Comparison of ENCODE assay signal across 8 mouse cellular contexts in the genomic region with DNA sequence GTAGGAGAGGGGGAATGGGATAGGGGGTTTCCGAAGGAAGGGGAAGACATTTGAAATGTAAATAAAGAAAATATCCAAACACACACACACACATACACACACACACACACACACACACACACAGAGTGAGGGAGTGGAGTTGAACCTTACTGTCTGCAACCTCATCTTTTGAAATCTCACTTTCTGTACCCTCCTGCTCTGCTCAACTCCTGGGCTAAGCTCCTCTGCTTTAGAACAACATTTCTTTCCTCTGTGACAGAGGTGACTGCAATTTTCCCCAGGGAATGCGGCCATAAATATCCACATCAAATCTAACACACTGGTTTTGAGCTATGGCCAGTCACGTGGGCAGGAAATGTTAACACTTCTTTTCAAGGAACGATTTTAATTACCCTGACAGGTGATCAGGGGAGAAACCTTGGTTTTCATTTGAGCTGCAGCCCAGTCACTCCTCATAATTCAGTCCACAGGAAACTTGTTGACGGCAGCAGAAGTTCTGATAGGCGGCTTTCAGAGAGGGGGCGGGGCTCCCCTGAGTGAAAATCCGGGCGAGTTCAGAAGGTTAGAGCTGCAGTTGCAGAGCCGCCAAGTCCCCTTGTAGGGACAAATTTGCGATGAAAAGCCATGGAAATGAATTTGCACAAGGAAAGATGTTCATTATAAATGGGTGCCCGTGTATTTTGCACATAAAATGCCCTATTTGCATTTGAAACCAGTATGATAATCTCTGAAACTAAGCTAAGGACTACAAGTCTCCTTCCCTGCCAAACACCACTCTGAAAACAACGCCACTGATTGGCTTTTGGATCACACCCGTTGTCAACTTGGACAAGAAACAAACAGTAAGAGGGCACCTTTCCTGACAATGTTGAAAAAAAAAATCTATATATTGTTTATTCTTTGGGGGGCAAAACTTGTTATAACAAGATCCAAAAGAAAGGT.
A peak's percentile ranks its signal among the peaks of the same experiment; 100 is the strongest.
DNase-seq lines count a peak whose midpoint lies in the region; ATAC-seq and TF ChIP-seq lines count a peak whose summit lies in the region.

No protein-coding gene starts in this region.

- DNase-seq in layer of hippocampus, postnatal 10 days (ENCODE audit: low spot score in 2 of 2), result peak; percentile 8 to 25
- DNase-seq in layer of hippocampus, adult 9-10 months (ENCODE audit: low spot score), result no peak
- peak; percentile 67 for DNase-seq in embryonic facial prominence, embryonic 10.5 days (ENCODE audit: low spot score)
- DNase-seq in kidney, adult 2 months, result peak; percentile 71
- DNase-seq in lung, adult 2 months, result peak; percentile 19
- peak; percentile 67 for DNase-seq in retina, embryonic 14.5 days (ENCODE audit: low spot score)

- peak overlapping the region; percentile 57 for H3K4me2 ChIP-seq in heart, embryonic 12.5 days

- no peaks in the 10 kb centered on the region for H3K36me3 ChIP-seq in embryonic facial prominence, embryonic 10.5 days (replicated peaks)
- no peaks in the 10 kb centered on the region for H3K36me3 ChIP-seq in heart, embryonic 12.5 days
- no peaks in the 10 kb centered on the region for H3K36me3 ChIP-seq in kidney, adult 2 months (ENCODE audit: control insufficient read depth, insufficient read depth, low read length)

- TF ChIP-seq POLR2A in kidney, adult 2 months (IDR thresholded peaks at IDR 0.05; ENCODE audit: low read depth, low read length), result no peak
- TF ChIP-seq POLR2A in lung, adult 2 months (IDR thresholded peaks at IDR 0.05; ENCODE audit: borderline replicate concordance, extremely low read depth, low read depth, low read length), result no peak

- H3K27ac ChIP-seq in embryonic facial prominence, embryonic 10.5 days (replicated peaks), result no peak overlapping the region
- no peak overlapping the region for H3K27ac ChIP-seq in heart, embryonic 12.5 days (ENCODE audit: poor library complexity, severe bottlenecking)
- H3K27ac ChIP-seq in kidney, adult 2 months (ENCODE audit: insufficient read depth, low read depth, low read length), result no peak overlapping the region

- peaks cover 8% of the 10 kb centered on the region; the same call in 1 of the 2 replicates for H3K4me1 ChIP-seq in embryonic facial prominence, embryonic 10.5 days
- H3K4me1 ChIP-seq in heart, embryonic 12.5 days (replicated peaks), result peaks cover 3% of the 10 kb centered on the region; the same call in 1 of the 2 replicates
- H3K4me1 ChIP-seq in kidney, adult 2 months (ENCODE audit: control insufficient read depth, insufficient read depth, low read length), result peaks cover 3% of the 10 kb centered on the region; the same call in 1 of the 2 replicates
- peaks cover under 1% of the 10 kb centered on the region; the same call in 1 of the 2 replicates for H3K4me1 ChIP-seq in lung, adult 2 months (ENCODE audit: control insufficient read depth, insufficient read depth, low read length)

- no peak for TF ChIP-seq CTCF in kidney, adult 2 months (conservative IDR thresholded peaks at IDR 0.05; ENCODE audit: insufficient read depth, insufficient read length, low read depth, low read length)
- no peak for TF ChIP-seq CTCF in lung, adult 2 months (IDR thresholded peaks at IDR 0.05; ENCODE audit: insufficient read depth, low read length)

- no peak for ATAC-seq in heart, embryonic 12.5 days (ENCODE audit: insufficient number of reproducible peaks, low FRiP score)
- ATAC-seq in megakaryocyte, adult 5-6 weeks (ENCODE audit: poor library complexity, severe bottlenecking), result no peak

- no peaks in the 10 kb centered on the region for H3K27me3 ChIP-seq in embryonic facial prominence, embryonic 10.5 days (replicated peaks; ENCODE audit: low read depth, poor library complexity, severe bottlenecking)
- H3K27me3 ChIP-seq in heart, embryonic 12.5 days (replicated peaks), result no peaks in the 10 kb centered on the region
- H3K27me3 ChIP-seq in kidney, adult 2 months (replicated peaks; ENCODE audit: control insufficient read depth, insufficient read depth, low read length), result no peaks in the 10 kb centered on the region

- WGBS in embryonic facial prominence, embryonic 10.5 days, result 26% methylated on average over 14 of the region's 14 CpGs
- 17% methylated on average over 14 of the region's 14 CpGs for WGBS in heart, embryonic 12.5 days
- 11% methylated on average over 14 of the region's 14 CpGs for WGBS in kidney, adult 2 months
- WGBS in lung, adult 2 months, result 9% methylated on average over 14 of the region's 14 CpGs

- no peak overlapping the region for H3K9ac ChIP-seq in heart, embryonic 12.5 days

- 0 out of 2 replicates have a peak overlapping the region, but pooled peaks have one; percentile 23 for H3K4me3 ChIP-seq in embryonic facial prominence, embryonic 10.5 days
- peak overlapping the region; percentile 28 for H3K4me3 ChIP-seq in heart, embryonic 12.5 days
- H3K4me3 ChIP-seq in kidney, adult 2 months (ENCODE audit: insufficient read depth, low read depth, low read length), result peak overlapping the region; percentile 9; the same call in 1 of the 2 replicates
- peak overlapping the region; percentile 24 for H3K4me3 ChIP-seq in lung, adult 2 months (replicated peaks; ENCODE audit: extremely low read depth, low read depth, low read length)

- H3K9me3 ChIP-seq in embryonic facial prominence, embryonic 10.5 days, result no peaks in the 10 kb centered on the region
- H3K9me3 ChIP-seq in heart, embryonic 12.5 days (replicated peaks), result no peaks in the 10 kb centered on the region
